Mouse (Mus musculus): ENCODE data around the gene Rxrb.

The Rxrb gene

DNA sequence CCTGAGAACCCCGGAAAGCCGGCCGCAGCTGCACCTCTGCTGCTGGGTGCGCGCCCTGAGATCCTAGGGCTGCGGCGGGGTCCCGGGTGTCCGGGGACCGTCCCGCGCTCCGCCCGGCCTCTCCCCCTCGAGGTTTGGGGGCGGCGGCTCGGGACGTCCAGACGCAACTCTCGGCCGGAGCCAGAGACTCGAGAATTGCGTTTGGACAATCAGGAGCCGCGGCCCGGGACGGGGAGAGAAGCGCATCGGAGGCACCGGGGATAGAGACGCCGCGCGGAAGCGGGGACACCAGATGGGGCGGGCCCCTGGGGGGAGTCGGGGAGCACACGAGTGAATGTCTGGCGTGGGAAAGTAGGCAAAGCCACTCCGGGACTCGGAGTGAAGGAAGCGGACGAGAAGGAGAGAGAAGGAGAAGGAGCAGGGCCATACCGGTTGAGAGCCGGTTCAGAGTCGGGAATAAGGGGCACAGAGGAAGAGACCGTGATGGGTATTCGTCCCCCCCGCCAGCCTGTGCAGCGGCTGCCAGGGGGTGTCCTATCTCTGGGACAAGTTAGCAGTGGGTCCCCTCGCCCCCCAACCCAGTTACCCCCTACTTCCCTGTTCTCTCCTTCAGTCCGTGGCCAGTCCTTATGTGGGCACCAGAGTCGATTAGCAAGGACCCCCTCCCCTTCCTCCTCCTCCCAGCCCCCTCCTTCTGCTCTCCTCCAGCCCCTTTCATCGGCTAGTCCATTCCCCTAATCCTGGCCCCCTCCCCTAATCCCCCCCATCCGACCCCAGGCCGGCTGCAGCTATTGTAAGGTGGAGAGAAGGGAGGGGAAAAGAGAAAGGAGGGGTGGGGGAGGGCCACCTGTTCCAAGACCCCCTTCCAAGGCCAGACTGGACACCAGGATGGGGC, 6.5 kb upstream of the Rxrb start:
- DNase-seq (ENCODE audit: low read depth, low spot score) = no peak

DNA sequence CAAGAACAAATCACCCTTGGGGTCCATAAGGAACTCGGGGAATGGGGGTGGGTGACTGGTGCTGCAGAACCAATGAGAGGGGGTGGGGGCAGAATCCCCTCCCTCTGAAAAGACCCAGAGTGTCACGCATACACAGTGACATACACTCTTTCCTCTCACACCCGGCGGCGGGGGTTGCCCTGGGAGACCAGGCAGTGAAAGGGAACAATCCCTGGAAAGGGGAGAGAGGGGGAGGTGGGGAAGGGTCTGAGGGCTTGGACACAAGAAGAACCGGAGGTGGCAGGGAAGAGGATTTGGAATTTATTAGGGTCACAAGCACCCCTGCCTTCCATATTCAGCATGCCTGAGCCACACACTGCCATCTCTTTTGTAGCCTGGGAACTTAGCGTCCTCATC, 5.9 kb upstream of the Rxrb start:
- DNase-seq (ENCODE audit: low read depth, low spot score) = no peak

DNA sequence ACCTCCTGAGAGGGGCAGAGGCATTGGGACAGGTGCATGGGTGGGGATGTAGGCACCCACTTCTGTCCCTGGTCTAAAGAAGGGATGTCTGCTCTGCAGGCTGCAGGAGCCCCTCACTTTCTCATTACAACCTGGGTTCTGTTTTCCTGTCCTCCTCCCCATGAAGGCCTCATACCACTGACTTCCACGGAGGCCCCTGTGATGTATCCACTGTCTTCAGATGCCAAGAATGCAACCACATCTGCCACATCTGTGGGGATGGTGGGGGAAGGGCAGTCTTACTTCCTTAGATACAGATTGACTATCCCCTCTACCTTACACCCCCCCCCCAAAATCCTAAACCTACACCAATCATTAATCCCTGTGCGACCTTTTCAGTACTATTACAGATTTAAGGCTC, 5.4 kb upstream of the Rxrb start:
- DNase-seq (ENCODE audit: low read depth, low spot score) = no peak

DNA sequence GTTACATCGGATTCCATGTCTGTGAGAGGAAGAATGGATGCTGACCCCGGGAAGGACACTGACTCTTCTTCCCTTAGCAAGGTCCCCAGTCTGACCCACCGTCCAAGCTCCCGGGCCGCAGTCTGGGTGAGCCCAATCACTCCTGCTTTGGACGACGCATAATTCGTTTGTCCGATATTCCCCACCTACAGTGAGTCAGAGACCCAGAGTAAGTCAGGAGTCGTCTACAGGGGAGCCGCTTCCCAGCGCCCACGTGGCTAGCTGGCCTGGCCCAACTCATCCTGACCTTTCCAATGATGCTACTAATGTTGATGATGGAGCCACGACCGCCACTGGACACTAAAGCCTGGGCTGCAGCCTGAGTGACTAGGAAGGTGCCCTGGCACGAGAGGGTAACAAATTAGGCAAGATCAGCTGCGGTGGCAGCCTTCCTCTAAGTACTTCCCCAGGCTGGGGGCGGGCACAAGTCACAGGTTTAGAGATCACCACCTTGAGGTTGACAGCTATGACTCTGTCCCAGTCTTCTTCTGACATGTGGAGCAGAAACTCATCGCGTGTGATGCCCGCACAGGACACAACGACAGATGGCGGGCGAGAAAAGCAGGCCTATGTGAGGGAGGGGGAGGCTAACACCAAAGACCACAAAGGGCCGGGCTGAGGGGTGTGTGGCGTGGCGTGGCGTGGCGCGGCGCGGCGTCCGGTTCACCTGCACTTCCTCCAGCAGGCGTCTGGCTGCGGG, 4.5 kb upstream of the Rxrb start:
- DNase-seq (ENCODE audit: low read depth, low spot score) = no peak

- peak; percentile 89 for DNase-seq (ENCODE audit: low read depth, low spot score)
Measured at GRCm38 (mm10) chr17:34027656-34028223, 3.9 kb upstream of the Rxrb start, which contains the start of gene H2-Ke6. TSS of gene H2-Ke6 (minus strand) at chr17:34028060.

- no peak for DNase-seq (ENCODE audit: low read depth, low spot score)
Measured at GRCm38 (mm10) chr17:34028501-34029149, 3.0 kb upstream of the Rxrb start.

DNA sequence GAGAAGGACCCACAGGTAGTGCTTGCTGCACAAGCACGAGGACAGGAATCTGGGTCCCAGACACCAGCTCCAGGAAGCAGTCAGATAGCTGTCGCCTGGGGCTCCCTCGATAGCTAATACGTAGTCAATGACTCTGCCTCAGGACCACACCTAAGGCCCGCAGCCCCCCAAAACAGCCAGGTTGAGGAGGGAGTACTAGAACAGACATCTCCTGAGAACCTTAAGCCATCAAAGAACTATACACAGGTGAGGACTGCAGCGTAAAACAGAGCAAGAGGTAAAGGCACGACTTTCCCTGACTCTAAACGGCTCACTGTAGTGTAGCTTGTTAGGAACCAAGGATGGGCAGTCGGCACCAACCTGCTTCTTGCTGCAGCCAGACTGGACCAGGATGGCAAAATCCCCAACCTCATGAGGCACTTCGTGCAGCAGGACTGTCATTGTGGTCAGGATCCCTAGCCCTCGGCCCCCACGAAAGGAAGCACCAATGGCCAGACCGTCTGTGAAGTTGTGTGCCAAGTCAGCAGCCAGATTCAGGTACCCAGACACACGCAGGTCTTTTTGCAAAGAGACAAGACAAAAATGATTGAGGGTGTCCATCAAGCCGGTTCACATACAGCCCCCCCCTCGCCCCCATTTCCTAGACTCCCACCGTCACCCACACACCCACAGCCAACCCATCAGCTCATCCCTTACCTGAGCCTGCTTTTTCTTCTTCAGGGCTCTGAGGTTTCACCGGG, 2.3 kb upstream of the Rxrb start:
- no peak for DNase-seq (ENCODE audit: low read depth, low spot score)

DNA sequence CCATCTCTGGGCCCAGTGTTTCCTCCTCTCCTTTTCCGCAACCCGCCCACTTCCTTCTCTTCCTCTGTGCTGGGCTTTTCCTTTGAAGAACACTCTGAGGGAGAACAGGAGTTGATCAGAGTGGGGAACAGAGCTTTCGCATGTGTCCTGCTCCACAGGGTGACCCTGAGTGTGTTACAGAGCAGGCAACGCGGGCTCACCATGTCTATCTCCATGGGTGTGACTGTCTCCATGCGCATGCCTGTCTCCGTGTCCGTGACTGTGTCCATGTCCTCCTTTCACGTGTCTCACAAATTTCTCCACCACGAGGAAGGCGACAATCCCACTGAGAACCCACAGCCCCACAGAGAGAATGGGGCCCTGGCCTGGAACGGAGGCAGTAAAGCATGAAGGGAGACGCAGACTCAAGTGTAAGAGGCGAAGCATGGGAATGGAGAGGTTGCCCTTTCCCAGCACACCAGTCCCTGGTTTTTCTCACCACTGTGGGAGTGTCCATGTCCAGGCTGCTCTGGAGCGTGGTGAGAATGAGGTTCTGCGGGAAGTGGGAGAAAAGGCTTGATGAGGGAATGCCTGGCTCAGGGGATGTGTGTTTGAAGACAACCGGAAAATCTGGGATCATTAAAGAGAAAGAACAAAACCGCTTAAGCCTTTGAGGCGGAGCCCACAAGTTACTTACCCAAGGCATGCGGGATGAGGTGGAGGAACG, 1.6 kb upstream of the Rxrb start:
- no peak for DNase-seq (ENCODE audit: low read depth, low spot score)

- no peak for DNase-seq (ENCODE audit: low read depth, low spot score)
Measured at GRCm38 (mm10) chr17:34030861-34031326, 718 bp upstream of the Rxrb start.

- no peak for DNase-seq (ENCODE audit: low read depth, low spot score)
Measured at GRCm38 (mm10) chr17:34032174-34032632, 591 bp downstream of the Rxrb start.

DNA sequence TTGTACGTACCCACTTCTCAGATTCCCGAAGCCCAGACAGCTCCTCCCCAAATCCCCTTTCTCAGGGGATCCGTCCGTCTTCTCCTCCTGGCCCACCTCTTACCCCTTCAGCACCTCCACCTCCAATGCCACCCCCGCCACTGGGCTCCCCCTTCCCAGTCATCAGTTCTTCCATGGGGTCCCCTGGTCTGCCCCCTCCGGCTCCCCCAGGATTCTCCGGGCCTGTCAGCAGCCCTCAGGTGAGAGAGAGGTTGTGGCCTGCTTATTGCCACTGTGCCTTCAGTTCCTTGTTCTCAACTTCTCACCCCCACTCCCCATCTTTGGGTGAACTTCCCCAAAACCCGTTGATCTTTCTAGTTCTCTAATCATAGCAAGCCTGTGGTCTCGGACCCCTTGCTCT, 1.2 kb downstream of the Rxrb start:
- no peak for DNase-seq (ENCODE audit: low read depth, low spot score)

GRCm38 (mm10) chr17:34033441-34033840, 1.8 kb downstream of the Rxrb start:
- no peak for DNase-seq (ENCODE audit: low read depth, low spot score)

DNA sequence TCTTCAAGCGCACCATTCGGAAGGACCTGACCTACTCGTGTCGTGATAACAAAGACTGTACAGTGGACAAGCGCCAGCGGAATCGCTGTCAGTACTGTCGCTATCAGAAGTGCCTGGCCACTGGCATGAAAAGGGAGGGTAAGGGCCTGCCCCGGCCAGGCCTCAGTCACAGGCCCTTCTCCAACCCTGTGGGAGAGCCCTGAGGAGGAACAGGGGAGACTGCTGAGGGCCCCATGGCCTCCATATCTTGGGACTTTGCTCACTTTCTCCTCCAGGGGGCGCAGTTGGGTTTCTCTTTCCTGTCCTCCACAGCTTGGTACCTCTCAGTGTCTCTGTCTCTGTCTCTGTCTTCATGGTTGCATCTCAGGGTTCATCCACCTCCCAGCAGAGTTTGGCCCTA, 2.5 kb downstream of the Rxrb start:
- no peak for DNase-seq (ENCODE audit: low read depth, low spot score)

- DNase-seq (ENCODE audit: low read depth, low spot score) = no peak
Measured at GRCm38 (mm10) chr17:34035517-34035916, 3.9 kb downstream of the Rxrb start.

DNA sequence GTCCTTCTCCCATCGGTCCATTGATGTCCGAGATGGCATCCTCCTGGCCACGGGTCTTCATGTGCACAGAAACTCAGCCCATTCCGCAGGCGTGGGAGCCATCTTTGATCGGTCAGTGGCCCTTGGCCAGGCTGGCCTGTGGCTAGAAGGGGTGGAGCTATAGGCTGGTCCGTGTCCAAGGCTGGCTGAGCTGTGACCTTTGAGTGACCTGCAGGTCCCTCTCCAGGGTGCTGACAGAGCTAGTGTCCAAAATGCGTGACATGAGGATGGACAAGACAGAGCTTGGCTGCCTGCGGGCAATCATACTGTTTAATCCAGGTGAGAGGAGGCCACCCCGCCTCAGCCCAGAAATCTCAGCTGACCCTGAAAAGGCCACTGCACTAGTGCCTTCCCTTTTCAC, 5.0 kb downstream of the Rxrb start:
- no peak for DNase-seq (ENCODE audit: low read depth, low spot score)

- no peak for DNase-seq (ENCODE audit: low read depth, low spot score)
Measured at GRCm38 (mm10) chr17:34037241-34037640, 5.6 kb downstream of the Rxrb start.

GRCm38 (mm10) chr17:34038440-34038839, 6.8 kb downstream of the Rxrb start:
- DNase-seq (ENCODE audit: low read depth, low spot score) = no peak

DNA sequence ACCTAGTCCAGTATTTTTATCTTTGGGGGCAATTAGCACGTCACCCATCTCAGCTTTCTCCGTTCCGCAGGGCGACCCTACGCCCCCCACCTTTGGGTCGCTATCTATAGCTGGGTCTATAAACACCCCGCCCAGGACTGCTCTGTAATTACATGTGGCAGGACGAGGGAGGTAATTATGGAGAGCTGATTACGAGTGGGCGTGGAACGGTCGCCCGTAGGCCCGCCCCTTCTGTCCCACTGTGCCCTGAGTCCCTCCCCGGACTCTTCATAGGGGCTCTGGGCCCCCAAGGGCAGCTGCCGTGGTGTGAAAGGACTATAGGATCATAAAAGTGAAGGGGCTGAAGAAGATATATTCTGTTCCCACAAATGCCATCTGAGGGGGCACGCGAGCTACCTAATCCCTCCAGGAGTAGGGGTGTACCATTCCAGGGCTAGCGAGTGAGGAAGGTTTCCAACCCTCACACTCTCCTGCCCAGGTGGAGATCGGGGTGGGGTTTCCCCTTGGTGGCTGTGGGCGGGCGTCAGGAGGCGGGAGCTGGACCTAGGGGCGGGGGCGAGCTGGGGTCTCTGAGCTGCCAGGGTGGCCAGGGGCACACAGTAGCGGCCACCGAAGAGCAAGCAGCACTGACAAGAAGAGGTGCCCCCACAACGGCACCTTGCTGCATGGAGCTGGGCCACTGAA, 7.4 kb downstream of the Rxrb start, which contains the start of gene Col11a2:
Gene Col11a2 (plus strand): TSS at position 560 of the 684 bp plus-strand sequence.
- no peak for DNase-seq (ENCODE audit: low read depth, low spot score)

DNA sequence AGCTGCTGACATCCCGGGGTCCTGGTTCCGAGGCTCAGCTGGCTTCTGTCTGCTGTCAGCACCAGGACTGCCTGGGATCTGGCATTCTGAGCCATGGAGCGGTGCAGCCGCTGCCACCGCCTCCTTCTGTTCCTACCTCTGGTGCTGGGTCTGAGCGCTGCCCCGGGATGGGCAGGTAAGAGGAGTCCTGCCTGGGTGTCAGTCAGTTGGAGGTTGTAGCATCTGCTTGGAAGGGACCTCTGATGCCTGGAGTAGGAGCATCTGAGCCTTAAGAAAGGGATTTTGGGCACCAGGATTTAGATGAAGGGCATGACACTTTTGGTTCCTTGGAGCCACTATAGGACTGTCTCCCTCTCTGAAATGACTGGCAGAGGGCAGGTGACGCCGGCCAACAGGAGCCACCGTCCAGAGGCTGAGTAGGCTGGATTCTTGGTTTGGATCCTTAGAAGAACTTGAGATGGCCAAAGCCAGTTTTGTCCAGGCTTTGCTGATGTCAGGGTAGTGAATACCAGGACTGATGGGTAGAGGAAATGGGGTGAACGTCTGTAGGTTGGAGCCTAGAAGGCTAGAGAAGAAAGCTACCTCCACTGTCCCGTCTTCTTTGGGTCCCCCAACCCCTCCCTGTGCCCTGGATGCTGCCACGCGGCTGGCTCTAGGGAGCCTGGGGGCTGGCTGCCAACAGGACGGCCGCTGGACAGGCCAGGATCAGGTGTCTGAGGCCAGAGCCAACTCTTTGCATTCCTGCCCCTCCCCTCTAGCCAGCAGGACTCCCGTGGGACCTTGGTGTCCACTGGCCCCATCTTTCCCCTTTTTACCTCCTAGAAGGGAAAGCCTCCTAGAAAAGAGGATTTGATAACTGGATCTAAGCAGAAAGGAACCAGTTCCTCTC, 8.2 kb downstream of the Rxrb start:
- DNase-seq (ENCODE audit: low read depth, low spot score) = no peak

All from WW6 (cell line).